Mouse (Mus musculus) embryonic facial prominence, embryonic 15.5 days (tissue): Measurements from ENCODE around the gene Xpo5. TPM values are rescaled to one million over a fixed set of nuclear protein-coding genes. Genes with fewer than 3 reads are reported as not detected.

ENCODE experiments used
- ATAC-seq: fragments of 200-750 bp; cut with Nextera tagmentation; 2 replicates; pipeline ENCODE4 v1.8.0; 2017; ENCODE audit warnings: low read depth, moderate TSS enrichment; ENCODE audit not compliant: insufficient number of reproducible peaks, low FRiP score, low TSS enrichment
- H3K27ac ChIP-seq: fragments of 300-500 bp; sonication (generic); replicated peaks from 2 replicates; pipeline ENCODE4 v1.5.1; 2015; ENCODE audit warnings: mild to moderate bottlenecking, inconsistent platforms
- H3K27me3 ChIP-seq: fragments of 300-500 bp; sonication (generic); 2 replicates; pipeline ENCODE4 v1.6.1; 2015; ENCODE audit warnings: inconsistent platforms
- H3K36me3 ChIP-seq: fragments of 300-500 bp; sonication (generic); 2 replicates; pipeline ENCODE4 v1.6.1; 2015; ENCODE audit warnings: mild to moderate bottlenecking, inconsistent platforms
- H3K4me1 ChIP-seq: fragments of 300-500 bp; sonication (generic); 2 replicates; pipeline ENCODE4 v1.6.1; 2015; ENCODE audit warnings: inconsistent platforms
- H3K4me2 ChIP-seq: fragments of 300-500 bp; sonication (generic); replicated peaks from 2 replicates; pipeline ENCODE4 v1.6.1; 2015; ENCODE audit warnings: mild to moderate bottlenecking, inconsistent platforms
- H3K4me3 ChIP-seq: fragments of 300-500 bp; sonication (generic); replicated peaks from 2 replicates; pipeline ENCODE4 v1.5.1; 2015; ENCODE audit warnings: mild to moderate bottlenecking, inconsistent platforms
- H3K9ac ChIP-seq: fragments of 300-500 bp; sonication (generic); 2 replicates; pipeline ENCODE4 v1.6.1; 2015; ENCODE audit warnings: inconsistent platforms
- H3K9me3 ChIP-seq: fragments of 300-500 bp; sonication (generic); replicated peaks from 2 replicates; pipeline ENCODE4 v1.6.1; 2016; ENCODE audit warnings: inconsistent platforms
- WGBS: fragments of 180-500 bp; shearing (Covaris S2); methylation state at CpG from one replicate; pipeline ENCODE4 v1.1.7; 2015; 5-methylcytosine and 5-hydroxymethylcytosine counted together
- polyA plus RNA-seq: library from polyadenylated mRNA; unstranded; fragments of >200 nt; fragmentation: Nextera tagmentation; extraction: Ambion mirVana; gene quantifications from 2 replicates; pipeline ENCODE4 v1.2.1, GENCODE M21; 2015

The Xpo5 gene
- polyA plus RNA-seq, 1 experiment from 2014 or later, result 35.0 TPM

- Histone ChIP-seq H3K4me1 (peaks cover 18% of the 10 kb centered on the region), H3K27me3 (peaks cover 15% of the 10 kb centered on the region), H3K27ac (no peak overlapping the region), H3K4me2 (no peak overlapping the region), H3K9ac (no peak overlapping the region), H3K36me3 (peaks cover 75% of the 10 kb centered on the region), H3K9me3 (no peaks in the 10 kb centered on the region), H3K4me3 (no peak overlapping the region)
- no peak for ATAC-seq
- WGBS, result 83% methylated on average over 30 of the region's 30 CpGs
Observed at GRCm38 (mm10) chr17:46258279-46259053, 55.9 kb downstream of the Xpo5 start.

GRCm38 (mm10) chr17:46259675-46260074, 57.1 kb downstream of the Xpo5 start:
- H3K27me3 ChIP-seq, result peaks cover 9% of the 10 kb centered on the region
- H3K4me1 ChIP-seq, result peaks cover 8% of the 10 kb centered on the region; the same call in 1 of the 2 replicates
- no peak overlapping the region for H3K4me3 ChIP-seq
- H3K9me3 ChIP-seq, result no peaks in the 10 kb centered on the region
- peaks cover 87% of the 10 kb centered on the region for H3K36me3 ChIP-seq
- no peak for ATAC-seq
- no peak overlapping the region for H3K27ac ChIP-seq
- H3K4me2 ChIP-seq, result no peak overlapping the region
- H3K9ac ChIP-seq, result no peak overlapping the region
- WGBS, result 85% methylated on average over 17 of the region's 17 CpGs

GRCm38 (mm10) chr17:46262201-46262694, 59.7 kb downstream of the Xpo5 start:
- Histone ChIP-seq H3K9me3 (no peaks in the 10 kb centered on the region), H3K4me2 (no peak overlapping the region), H3K36me3 (peaks cover 83% of the 10 kb centered on the region), H3K27me3 (no peaks in the 10 kb centered on the region), H3K4me1 (peaks cover 19% of the 10 kb centered on the region), H3K27ac (no peak overlapping the region), H3K4me3 (no peak overlapping the region), H3K9ac (no peak overlapping the region)
- no peak for ATAC-seq
- 88% methylated on average over 5 of the region's 5 CpGs for WGBS

GRCm38 (mm10) chr17:46265502-46265901, 62.9 kb downstream of the Xpo5 start:
- Histone ChIP-seq H3K9ac (no peak overlapping the region), H3K27me3 (no peaks in the 10 kb centered on the region), H3K27ac (no peak overlapping the region), H3K4me3 (no peak overlapping the region), H3K4me2 (no peak overlapping the region), H3K4me1 (peaks cover 46% of the 10 kb centered on the region), H3K36me3 (peaks cover 74% of the 10 kb centered on the region), H3K9me3 (no peaks in the 10 kb centered on the region)
- no peak for ATAC-seq
- 68% methylated on average over 12 of the region's 12 CpGs for WGBS

- Histone ChIP-seq H3K27ac (peak overlapping the region; percentile 77), H3K9me3 (no peaks in the 10 kb centered on the region), H3K4me2 (no peak overlapping the region), H3K4me1 (peaks cover 51% of the 10 kb centered on the region), H3K27me3 (no peaks in the 10 kb centered on the region), H3K4me3 (no peak overlapping the region), H3K36me3 (peaks cover 74% of the 10 kb centered on the region), H3K9ac (no peak overlapping the region)
- WGBS, result 10% methylated on average over 14 of the region's 14 CpGs
- peak; percentile 43 for ATAC-seq
Observed at GRCm38 (mm10) chr17:46265918-46266618, 63.5 kb downstream of the Xpo5 start.

GRCm38 (mm10) chr17:46266986-46267385, 64.4 kb downstream of the Xpo5 start:
- WGBS, result 46% methylated on average over 6 of the region's 6 CpGs
- peaks cover 60% of the 10 kb centered on the region for H3K4me1 ChIP-seq
- no peak overlapping the region for H3K4me3 ChIP-seq
- no peak overlapping the region for H3K4me2 ChIP-seq
- no peaks in the 10 kb centered on the region for H3K27me3 ChIP-seq
- peak overlapping the region; percentile 77 for H3K27ac ChIP-seq
- no peak for ATAC-seq
- peaks cover 74% of the 10 kb centered on the region for H3K36me3 ChIP-seq
- no peaks in the 10 kb centered on the region for H3K9me3 ChIP-seq
- no peak overlapping the region for H3K9ac ChIP-seq

- Histone ChIP-seq H3K4me3 (no peak overlapping the region), H3K9ac (no peak overlapping the region), H3K36me3 (peaks cover 69% of the 10 kb centered on the region), H3K4me1 (peaks cover 64% of the 10 kb centered on the region), H3K27ac (0 out of 2 replicates have a peak overlapping the region, but pooled peaks have one; percentile 77), H3K9me3 (no peaks in the 10 kb centered on the region), H3K4me2 (no peak overlapping the region), H3K27me3 (no peaks in the 10 kb centered on the region)
- 67% methylated on average over 7 of the region's 7 CpGs for WGBS
- no peak for ATAC-seq
Observed at GRCm38 (mm10) chr17:46267511-46267910, 64.9 kb downstream of the Xpo5 start.

GRCm38 (mm10) chr17:46268026-46268720, 65.6 kb downstream of the Xpo5 start:
- ATAC-seq, result no peak
- Histone ChIP-seq H3K9ac (no peak overlapping the region), H3K36me3 (peaks cover 63% of the 10 kb centered on the region), H3K9me3 (no peaks in the 10 kb centered on the region), H3K27ac (peak overlapping the region; percentile 23; the same call in 1 of the 2 replicates), H3K27me3 (no peaks in the 10 kb centered on the region), H3K4me2 (no peak overlapping the region), H3K4me1 (peaks cover 70% of the 10 kb centered on the region), H3K4me3 (no peak overlapping the region)
- WGBS, result 51% methylated on average over 10 of the region's 10 CpGs

GRCm38 (mm10) chr17:46269771-46270534, 67.4 kb downstream of the Xpo5 start:
- Histone ChIP-seq H3K4me2 (no peak overlapping the region), H3K27me3 (no peaks in the 10 kb centered on the region), H3K9me3 (no peaks in the 10 kb centered on the region), H3K27ac (peak overlapping the region; percentile 39), H3K36me3 (peaks cover 48% of the 10 kb centered on the region), H3K9ac (no peak overlapping the region), H3K4me1 (peaks cover 87% of the 10 kb centered on the region), H3K4me3 (no peak overlapping the region)
- 66% methylated on average over 19 of the region's 19 CpGs for WGBS
- ATAC-seq, result no peak

GRCm38 (mm10) chr17:46272058-46272457, 69.5 kb downstream of the Xpo5 start:
- H3K4me2 ChIP-seq, result no peak overlapping the region
- WGBS, result 85% methylated on average over 2 of the region's 2 CpGs
- H3K27me3 ChIP-seq, result no peaks in the 10 kb centered on the region
- peaks cover 82% of the 10 kb centered on the region for H3K4me1 ChIP-seq
- no peak overlapping the region for H3K4me3 ChIP-seq
- no peak for ATAC-seq
- H3K9me3 ChIP-seq, result no peaks in the 10 kb centered on the region
- no peak overlapping the region for H3K9ac ChIP-seq
- 0 out of 2 replicates have a peak overlapping the region, but pooled peaks have one; percentile 28 for H3K27ac ChIP-seq
- H3K36me3 ChIP-seq, result peaks cover 42% of the 10 kb centered on the region
